Mouse (Mus musculus) embryonic facial prominence, embryonic 13.5 days (tissue): ENCODE results near the gene Trpv6. TPM values are rescaled to one million over a fixed set of nuclear protein-coding genes. Genes with fewer than 3 reads are reported as not detected.

Experiments
- ATAC-seq: fragments of 200-750 bp; cut with Nextera tagmentation; 2 replicates; pipeline ENCODE4 v1.8.0; 2017; ENCODE audit warnings: low read depth; ENCODE audit not compliant: insufficient number of reproducible peaks, insufficient read depth, low FRiP score, low TSS enrichment
- H3K27ac ChIP-seq: fragments of 300-500 bp; sonication (generic); 2 replicates; pipeline ENCODE4 v1.5.1; 2015; ENCODE audit warnings: moderate library complexity, mild to moderate bottlenecking, inconsistent platforms
- H3K27me3 ChIP-seq: fragments of 300-500 bp; sonication (generic); 2 replicates; pipeline ENCODE4 v1.6.1; 2015; ENCODE audit warnings: mild to moderate bottlenecking, inconsistent platforms
- H3K36me3 ChIP-seq: fragments of 300-500 bp; sonication (generic); 2 replicates; pipeline ENCODE4 v1.6.1; 2015; ENCODE audit warnings: mild to moderate bottlenecking, inconsistent platforms
- H3K4me1 ChIP-seq: fragments of 300-500 bp; sonication (generic); 2 replicates; pipeline ENCODE4 v1.6.1; 2015; ENCODE audit warnings: inconsistent platforms
- H3K4me2 ChIP-seq: fragments of 300-500 bp; sonication (generic); 2 replicates; pipeline ENCODE4 v1.6.1; 2015; ENCODE audit warnings: moderate library complexity, mild to moderate bottlenecking, inconsistent platforms
- H3K4me3 ChIP-seq: fragments of 300-500 bp; sonication (generic); 2 replicates; pipeline ENCODE4 v1.5.1; 2015; ENCODE audit warnings: mild to moderate bottlenecking, inconsistent platforms
- H3K9ac ChIP-seq: fragments of 300-500 bp; sonication (generic); 2 replicates; pipeline ENCODE4 v1.6.1; 2015; ENCODE audit warnings: mild to moderate bottlenecking, inconsistent platforms
- H3K9me3 ChIP-seq: fragments of 300-500 bp; sonication (generic); 2 replicates; pipeline ENCODE4 v1.6.1; 2016; ENCODE audit warnings: inconsistent platforms
- WGBS: fragments of 180-500 bp; shearing (Covaris S2); methylation state at CpG from one replicate; pipeline ENCODE4 v1.1.7; 2015; ENCODE audit warnings: mixed read lengths; 5-methylcytosine and 5-hydroxymethylcytosine counted together
- polyA plus RNA-seq: library from polyadenylated mRNA; unstranded; fragments of >200 nt; fragmentation: Nextera tagmentation; extraction: Ambion mirVana; gene quantifications from 2 replicates; pipeline ENCODE4 v1.2.1, GENCODE M21; 2015

Trpv6 gene
- polyA plus RNA-seq, 1 experiment from 2014 or later: 1.3 TPM

DNA sequence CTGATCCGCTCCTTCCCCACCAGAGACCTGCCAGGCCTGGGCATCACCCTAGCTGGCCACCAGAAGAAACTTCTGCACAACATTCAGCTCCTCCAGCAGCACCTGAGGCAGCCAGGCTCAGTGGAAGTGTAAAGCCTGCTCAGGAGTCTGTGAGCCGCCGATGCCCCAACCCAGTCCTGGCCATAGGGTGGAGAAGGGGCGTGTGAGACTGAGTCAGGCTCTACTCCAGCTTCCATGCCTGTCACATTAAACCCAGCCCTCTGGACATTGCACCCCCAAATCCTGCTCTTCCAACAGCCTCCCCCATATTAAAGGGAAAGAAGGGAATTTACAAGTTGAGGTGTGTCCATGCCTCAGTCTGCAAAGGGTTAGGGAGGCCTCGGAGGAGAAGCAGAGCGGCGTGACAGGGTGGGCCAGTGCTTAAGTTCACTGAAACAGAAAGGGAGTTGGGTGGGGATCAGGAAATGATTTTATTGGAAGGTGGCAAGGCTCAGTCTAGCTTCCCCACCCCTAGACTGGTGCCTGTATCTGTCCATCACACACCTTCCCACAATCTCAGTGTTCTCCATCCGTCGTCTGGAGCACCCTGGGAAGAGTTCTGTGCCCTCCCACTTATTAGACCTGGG lies 15.9 kb downstream of the Trpv6 start:
- WGBS: 92% methylated on average over 9 of the region's 9 CpGs

DNA sequence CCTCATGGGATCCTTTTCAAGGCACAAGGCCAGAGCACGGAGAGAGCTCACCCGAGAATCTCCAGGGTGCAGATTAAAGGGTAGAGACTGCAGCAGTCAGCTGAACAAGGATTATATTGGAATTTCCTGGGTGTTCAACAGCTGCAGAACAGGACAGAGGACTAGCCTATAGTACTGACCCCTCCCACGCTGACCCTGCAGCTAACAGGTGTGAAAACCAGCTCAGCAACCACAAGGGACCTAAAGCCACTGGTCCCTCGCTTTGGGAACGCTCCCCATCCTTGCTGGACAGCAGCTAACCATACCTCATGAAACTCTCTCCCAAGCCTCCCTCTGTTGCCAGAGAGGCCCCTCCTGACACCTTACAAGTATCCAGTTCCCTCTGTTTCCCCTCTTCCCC lies 28.6 kb downstream of the Trpv6 start:
- no peak overlapping the region for H3K27ac ChIP-seq
- no peak for ATAC-seq
- H3K36me3 ChIP-seq: no peaks in the 10 kb centered on the region
- H3K4me3 ChIP-seq: no peak overlapping the region
- no peak overlapping the region for H3K9ac ChIP-seq
- H3K27me3 ChIP-seq: peaks cover 4% of the 10 kb centered on the region
- peaks cover 31% of the 10 kb centered on the region for H3K4me1 ChIP-seq
- H3K9me3 ChIP-seq: no peaks in the 10 kb centered on the region
- H3K4me2 ChIP-seq: no peak overlapping the region
- WGBS: 48% methylated on average over 5 of the region's 5 CpGs

More for the DNA sequence above, 15.9 kb downstream of the Trpv6 start:
- ATAC-seq: no peak
- Histone ChIP-seq H3K9ac (no peak overlapping the region), H3K9me3 (no peaks in the 10 kb centered on the region), H3K27ac (no peak overlapping the region), H3K27me3 (no peaks in the 10 kb centered on the region), H3K4me2 (no peak overlapping the region), H3K4me3 (no peak overlapping the region), H3K36me3 (peaks cover 46% of the 10 kb centered on the region), H3K4me1 (peaks cover 2% of the 10 kb centered on the region; the same call in 1 of the 2 replicates)

DNA sequence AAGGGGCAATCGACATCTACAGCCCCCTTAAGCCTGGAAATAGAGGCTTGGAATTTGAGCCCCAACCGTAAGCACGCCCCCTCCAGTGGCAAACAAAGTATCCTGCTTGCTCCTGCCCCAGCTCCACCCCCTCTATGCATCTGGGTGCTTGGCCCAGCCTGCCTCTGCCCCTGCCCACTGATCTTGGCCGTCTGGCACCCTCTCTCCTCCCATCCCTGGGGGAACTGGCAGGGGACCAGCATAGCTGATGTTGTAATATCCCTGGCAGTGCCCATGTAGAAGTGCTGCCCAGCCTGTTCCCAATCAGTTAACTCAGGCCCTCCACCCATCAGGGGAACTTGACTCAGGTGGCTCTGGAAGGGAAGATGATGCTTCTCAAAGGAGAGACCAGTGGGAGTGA lies 30.0 kb downstream of the Trpv6 start:
- peaks cover 4% of the 10 kb centered on the region for H3K27me3 ChIP-seq
- WGBS: 3% methylated on average over 4 of the region's 4 CpGs
- H3K4me2 ChIP-seq: peak overlapping the region; percentile 86
- H3K36me3 ChIP-seq: no peaks in the 10 kb centered on the region
- no peak overlapping the region for H3K27ac ChIP-seq
- peaks cover 31% of the 10 kb centered on the region for H3K4me1 ChIP-seq
- H3K9me3 ChIP-seq: no peaks in the 10 kb centered on the region
- H3K9ac ChIP-seq: peak overlapping the region; percentile 86
- peak overlapping the region; percentile 70 for H3K4me3 ChIP-seq
- ATAC-seq: no peak

DNA sequence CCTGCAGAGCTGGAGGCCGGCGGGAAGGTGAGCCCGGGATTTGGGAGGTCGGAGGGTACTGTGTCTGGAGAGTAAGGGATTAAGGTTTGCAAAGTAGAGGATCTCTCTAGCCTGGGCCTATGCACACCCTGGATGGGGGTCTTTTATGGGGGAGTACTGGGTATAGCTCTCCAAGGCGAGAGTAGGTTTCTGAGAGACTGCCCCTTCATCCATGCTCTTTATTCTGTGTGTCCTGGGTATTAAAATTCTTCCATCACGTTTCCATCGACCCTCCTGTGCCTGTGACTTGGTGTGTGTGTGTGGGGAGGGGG lies 30.5 kb downstream of the Trpv6 start:
- H3K9me3 ChIP-seq: no peaks in the 10 kb centered on the region
- peak overlapping the region; percentile 86 for H3K4me2 ChIP-seq
- no peaks in the 10 kb centered on the region for H3K36me3 ChIP-seq
- peak; percentile 40 for ATAC-seq
- peak overlapping the region; percentile 93 for H3K27ac ChIP-seq
- peaks cover 31% of the 10 kb centered on the region for H3K4me1 ChIP-seq
- H3K4me3 ChIP-seq: peak overlapping the region; percentile 70
- WGBS: under 1% methylated on average over 7 of the region's 7 CpGs
- peak overlapping the region; percentile 86 for H3K9ac ChIP-seq
- peaks cover 4% of the 10 kb centered on the region for H3K27me3 ChIP-seq

DNA sequence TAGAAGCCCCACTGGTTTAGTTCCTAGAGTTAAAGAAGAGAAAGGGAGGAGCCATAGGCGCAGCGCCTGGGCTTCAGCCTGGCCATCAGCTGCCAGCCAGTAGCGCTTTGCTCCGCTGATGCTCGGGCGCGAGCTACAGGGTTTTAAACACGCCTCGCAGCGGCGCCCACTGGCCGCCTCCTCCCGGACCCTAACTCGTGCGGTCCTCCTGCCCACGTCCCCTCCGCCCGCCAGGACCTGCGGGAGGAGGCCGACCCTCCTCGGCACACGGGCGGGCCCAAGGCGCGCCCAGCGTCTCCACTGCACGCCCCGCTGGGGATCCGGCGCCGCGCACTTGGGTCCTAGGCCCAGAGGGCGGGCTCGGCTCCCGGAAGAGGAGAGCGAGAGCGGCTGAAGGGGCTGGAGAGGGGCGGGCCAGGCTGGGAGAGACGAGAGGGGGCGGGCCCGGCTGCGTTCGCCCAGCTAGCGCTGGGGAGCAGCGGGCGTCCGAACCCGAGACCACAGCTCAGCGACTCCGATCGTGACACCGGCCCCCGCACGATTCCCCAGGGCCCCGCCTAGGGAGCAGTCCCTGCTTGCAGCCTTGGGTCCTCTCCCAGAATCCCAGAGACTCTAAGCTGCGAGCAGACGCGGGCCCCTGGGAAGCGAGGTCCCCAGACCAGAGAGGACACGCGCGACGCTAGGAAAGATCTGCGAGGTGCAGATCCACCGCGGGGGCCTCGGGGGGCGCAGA lies 31.0 kb downstream of the Trpv6 start, which contains the start of gene Ephb6:
TSS of gene Ephb6 (plus strand) at position 422 of the 733 bp plus-strand sequence.
- Histone ChIP-seq H3K4me1 (peaks cover 27% of the 10 kb centered on the region), H3K9ac (peak within 1 kb of the TSS; percentile 86), H3K4me2 (peak within 1 kb of the TSS; percentile 86), H3K4me3 (peak within 1 kb of the TSS; percentile 70), H3K36me3 (no peaks in the 10 kb centered on the region), H3K27me3 (peaks cover 4% of the 10 kb centered on the region), H3K9me3 (no peaks in the 10 kb centered on the region), H3K27ac (peak within 1 kb of the TSS; percentile 93)
- peak; percentile 94 for ATAC-seq
- under 1% methylated on average over 68 of the region's 68 CpGs for WGBS

DNA sequence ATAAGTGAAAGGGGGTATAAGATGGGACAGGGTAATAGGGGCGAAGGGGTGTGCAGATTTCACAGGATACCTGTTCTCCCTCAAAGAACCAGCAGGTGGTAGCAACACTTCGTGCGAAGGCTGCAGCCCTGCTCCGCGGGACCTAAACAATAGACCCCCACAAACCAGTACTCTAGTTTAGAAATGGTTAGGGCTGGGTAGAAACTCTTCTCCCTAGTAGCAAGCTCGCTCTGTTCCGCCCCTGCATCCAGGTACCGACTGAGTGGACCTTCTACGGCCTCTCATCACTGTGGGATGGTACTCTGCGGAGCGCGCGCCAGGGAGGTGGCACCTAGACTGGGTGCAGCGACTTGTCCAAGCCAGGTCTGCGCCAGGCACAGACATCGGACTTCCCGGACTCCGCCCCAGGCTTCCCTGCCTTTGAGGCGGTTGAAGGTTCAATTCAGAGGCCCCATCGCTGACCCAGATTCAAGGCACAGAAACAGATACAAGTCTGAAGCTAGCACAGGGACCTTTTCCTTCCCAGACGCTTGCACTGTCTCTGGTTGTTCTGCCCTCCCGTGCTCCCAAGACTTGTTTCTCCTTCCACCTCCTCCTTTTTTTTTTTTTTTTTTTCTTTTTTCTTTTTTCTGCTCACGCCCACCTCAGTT lies 31.7 kb downstream of the Trpv6 start:
- peaks cover 23% of the 10 kb centered on the region for H3K4me1 ChIP-seq
- H3K9ac ChIP-seq: peak overlapping the region; percentile 86
- peak overlapping the region; percentile 70 for H3K4me3 ChIP-seq
- peak overlapping the region; percentile 93 for H3K27ac ChIP-seq
- ATAC-seq: peak; percentile 52; the same call in 1 of the 2 replicates
- peak overlapping the region; percentile 86 for H3K4me2 ChIP-seq
- no peaks in the 10 kb centered on the region for H3K36me3 ChIP-seq
- WGBS: under 1% methylated on average over 23 of the region's 23 CpGs
- peaks cover 4% of the 10 kb centered on the region for H3K27me3 ChIP-seq
- no peaks in the 10 kb centered on the region for H3K9me3 ChIP-seq

DNA sequence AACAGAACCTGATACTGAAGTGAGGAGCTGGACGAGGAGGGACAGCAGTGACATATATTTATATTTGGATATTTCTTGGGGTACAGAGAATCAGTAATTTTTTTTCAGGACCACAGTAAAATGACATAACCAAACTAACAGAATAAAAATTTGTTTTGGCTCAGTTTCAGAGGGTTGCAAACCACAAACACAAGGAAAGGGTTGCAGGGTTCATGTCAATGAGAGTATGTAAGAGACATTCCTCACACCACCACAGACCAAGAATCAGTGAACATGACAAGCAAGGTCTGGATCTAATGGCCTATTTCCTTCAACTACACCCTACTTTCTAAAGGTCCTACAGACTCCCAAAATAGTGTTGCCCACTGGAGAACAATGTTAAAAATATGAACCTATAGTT lies 54.0 kb downstream of the Trpv6 start:
- Histone ChIP-seq H3K9me3 (no peaks in the 10 kb centered on the region), H3K27ac (no peak overlapping the region), H3K4me2 (no peak overlapping the region), H3K4me1 (peaks cover 14% of the 10 kb centered on the region; the same call in 1 of the 2 replicates), H3K36me3 (no peaks in the 10 kb centered on the region), H3K27me3 (no peaks in the 10 kb centered on the region), H3K9ac (no peak overlapping the region), H3K4me3 (no peak overlapping the region)
- no peak for ATAC-seq
- 68% methylated on average over 1 of the region's 1 CpGs for WGBS

DNA sequence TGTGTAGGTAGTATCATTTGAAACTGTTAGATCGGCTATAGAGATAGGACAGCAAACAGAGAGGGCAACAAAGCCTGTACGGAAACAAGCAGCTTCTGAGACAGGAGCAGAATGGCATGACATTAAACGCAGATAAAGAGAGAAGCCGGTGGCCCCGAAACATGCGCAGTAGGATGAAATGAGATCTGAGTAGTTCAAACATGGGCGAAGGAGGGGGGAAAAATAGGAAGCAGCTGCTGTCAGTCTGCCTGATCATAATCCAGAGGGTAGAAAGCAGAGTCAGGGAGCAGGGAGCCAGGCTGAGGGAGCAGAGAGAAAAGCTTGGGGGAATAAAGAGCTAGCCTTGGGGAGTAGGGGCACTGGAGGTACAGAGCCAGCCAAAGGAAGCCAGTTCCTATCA lies 54.9 kb downstream of the Trpv6 start:
- H3K4me1 ChIP-seq: peaks cover 20% of the 10 kb centered on the region
- H3K36me3 ChIP-seq: no peaks in the 10 kb centered on the region
- peak overlapping the region; percentile 33 for H3K4me2 ChIP-seq
- no peak overlapping the region for H3K4me3 ChIP-seq
- no peaks in the 10 kb centered on the region for H3K9me3 ChIP-seq
- ATAC-seq: no peak
- no peaks in the 10 kb centered on the region for H3K27me3 ChIP-seq
- no peak overlapping the region; the same call in 1 of the 2 replicates for H3K27ac ChIP-seq
- 0 out of 2 replicates have a peak overlapping the region, but pooled peaks have one; percentile 7 for H3K9ac ChIP-seq
- WGBS: 22% methylated on average over 7 of the region's 7 CpGs

DNA sequence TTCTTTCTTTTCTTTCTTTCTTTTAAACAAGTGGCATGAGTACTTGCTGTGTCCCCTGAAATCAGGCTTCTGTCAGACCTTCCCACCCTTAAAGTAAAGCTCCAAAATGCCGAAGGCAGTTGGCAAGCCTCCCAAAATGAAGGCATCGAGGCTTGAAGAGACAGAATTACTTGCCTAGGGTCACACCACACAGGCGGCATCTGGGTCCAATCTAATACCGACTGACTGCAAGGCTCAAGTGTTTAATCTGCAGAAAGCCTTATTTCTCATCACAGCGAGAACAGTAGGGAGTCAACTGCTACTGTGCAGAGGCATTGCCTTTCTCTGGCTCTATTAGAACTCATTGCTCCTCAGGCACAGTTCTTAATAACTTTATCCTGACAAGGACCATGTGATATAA lies 58.9 kb downstream of the Trpv6 start:
- H3K36me3 ChIP-seq: no peaks in the 10 kb centered on the region
- peaks cover 23% of the 10 kb centered on the region for H3K4me1 ChIP-seq
- no peak for ATAC-seq
- H3K9me3 ChIP-seq: no peaks in the 10 kb centered on the region
- no peak overlapping the region for H3K27ac ChIP-seq
- no peak overlapping the region for H3K4me2 ChIP-seq
- 8% methylated on average over 5 of the region's 5 CpGs for WGBS
- no peak overlapping the region for H3K9ac ChIP-seq
- no peak overlapping the region for H3K4me3 ChIP-seq
- H3K27me3 ChIP-seq: no peaks in the 10 kb centered on the region

DNA sequence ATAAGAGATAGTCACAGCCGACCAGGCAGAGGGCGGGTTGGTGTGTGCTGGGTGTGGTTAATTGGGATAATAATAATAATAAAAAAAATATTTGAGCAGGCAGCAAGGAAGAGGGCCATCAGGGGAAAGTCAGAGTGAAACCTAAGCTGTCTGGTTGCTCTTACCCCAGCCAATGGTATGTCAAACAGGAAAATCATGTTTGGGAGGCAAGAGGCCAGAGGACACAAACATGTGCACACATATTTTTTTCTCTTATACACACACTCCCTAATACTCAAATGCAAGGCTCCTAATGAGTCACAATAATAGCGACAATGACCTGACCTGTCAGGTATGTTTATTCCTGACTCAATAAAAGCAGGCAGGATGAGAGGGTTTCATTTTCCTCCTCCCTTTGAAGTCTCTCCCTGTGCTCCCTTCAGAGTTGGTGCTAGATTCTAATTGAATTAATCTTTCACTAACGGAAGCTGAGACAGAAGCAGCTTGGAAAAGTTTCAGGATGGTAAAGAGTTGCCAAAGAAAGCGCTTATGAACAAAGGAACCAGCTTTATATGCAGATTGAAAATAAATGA lies 59.6 kb downstream of the Trpv6 start:
- Histone ChIP-seq H3K9ac (no peak overlapping the region), H3K4me2 (no peak overlapping the region)
- 48% methylated on average over 5 of the region's 5 CpGs for WGBS

More for the DNA sequence above, 59.6 kb downstream of the Trpv6 start:
- no peak; the same call in 1 of the 2 replicates for ATAC-seq
- Histone ChIP-seq H3K4me3 (no peak overlapping the region), H3K4me1 (peaks cover 22% of the 10 kb centered on the region), H3K27me3 (no peaks in the 10 kb centered on the region), H3K36me3 (no peaks in the 10 kb centered on the region), H3K27ac (no peak overlapping the region), H3K9me3 (no peaks in the 10 kb centered on the region)
